Mouse (Mus musculus) bone marrow, adult 2 months (tissue): ENCODE measurements at regions not wholly inside any gene's neighbourhood (a gene's known extent, or its start where the extent isn't known, plus 50 kb on each side); places are given as distances from the start of the nearest gene placed in this dataset.

Experiments
- CTCF ChIP-seq: fragments of 200-500 bp; IDR thresholded peaks from 2 replicates; pipeline ENCODE4 v1.5.1; 2011; ENCODE audit warnings: low read length, control low read depth; ENCODE audit not compliant: control insufficient read depth, insufficient read depth
- POLR2A ChIP-seq: fragments of 200-500 bp; IDR thresholded peaks from 2 replicates; pipeline ENCODE4 v1.6.1; 2011; ENCODE audit warnings: low read depth, mild to moderate bottlenecking, control low read depth, low read length, borderline replicate concordance; ENCODE audit not compliant: control insufficient read depth

DNA sequence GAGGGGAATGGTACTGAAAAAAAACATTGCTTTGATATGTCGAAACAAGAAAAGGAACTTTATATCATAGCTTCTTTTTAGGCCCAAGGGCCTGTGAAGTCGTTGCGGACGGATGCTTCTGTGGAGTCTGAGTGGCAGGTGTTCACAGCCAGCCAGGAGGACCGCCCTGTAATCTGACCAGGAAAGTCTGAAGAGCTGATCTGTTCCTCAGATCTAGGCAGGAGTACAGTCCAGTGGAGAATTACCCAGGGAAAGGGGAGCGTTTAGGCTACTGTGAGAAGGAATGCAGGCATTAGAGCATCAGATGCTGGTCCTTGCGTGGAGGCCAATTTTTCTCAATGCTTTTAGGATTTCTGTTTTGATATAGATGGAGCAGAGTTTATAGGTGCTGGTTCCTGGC, 306.1 kb upstream of the Ddhd1 start:
- TF ChIP-seq CTCF (no peak), POLR2A (no peak)
